Mouse (Mus musculus): ENCODE results near the gene Usp46.
"Not testable (repeated sequence)": the region's sequence is repeated elsewhere in the genome, so short reads cannot be mapped to it uniquely, and the experiment has no call there.

Gene Usp46

DNA sequence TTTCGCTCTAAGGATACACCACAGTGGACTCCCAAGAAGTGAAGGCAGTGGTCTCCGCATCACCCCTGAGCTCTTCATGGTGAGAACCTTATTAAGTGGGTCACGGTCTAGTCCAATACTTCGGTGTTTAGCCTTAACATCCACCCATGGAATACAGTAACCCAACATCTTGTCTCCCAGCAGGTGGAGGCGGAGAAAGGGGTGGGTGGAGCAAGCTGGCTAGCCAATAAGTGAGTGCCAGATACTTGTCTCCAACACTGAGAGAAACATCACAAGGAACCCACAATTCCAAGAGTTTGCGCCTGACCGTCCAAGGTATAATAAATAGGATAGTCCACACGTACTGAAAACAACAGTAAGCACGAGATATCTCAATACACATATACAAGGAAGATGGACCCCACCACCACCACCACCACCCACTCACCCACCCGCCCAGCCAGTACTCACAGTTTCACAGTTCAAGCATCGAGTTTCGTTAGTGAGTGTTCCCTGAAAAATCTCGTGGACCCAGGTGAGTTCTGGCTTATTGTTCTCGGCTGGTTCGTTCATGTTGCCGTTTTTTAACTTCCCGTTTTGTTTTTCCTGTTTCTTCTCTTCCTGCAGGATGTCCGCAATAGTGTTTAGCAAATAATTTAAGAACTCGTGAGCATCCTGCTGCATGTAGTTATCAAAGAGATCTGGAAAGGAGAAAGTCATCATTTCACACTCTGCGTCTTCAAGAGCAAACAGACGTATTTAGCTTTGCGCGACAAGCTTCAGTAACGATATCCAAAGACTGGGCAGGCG is 39.3 kb downstream of the Usp46 start:
- no peak for DNase-seq (ENCODE audit: low read depth, low spot score)

DNA sequence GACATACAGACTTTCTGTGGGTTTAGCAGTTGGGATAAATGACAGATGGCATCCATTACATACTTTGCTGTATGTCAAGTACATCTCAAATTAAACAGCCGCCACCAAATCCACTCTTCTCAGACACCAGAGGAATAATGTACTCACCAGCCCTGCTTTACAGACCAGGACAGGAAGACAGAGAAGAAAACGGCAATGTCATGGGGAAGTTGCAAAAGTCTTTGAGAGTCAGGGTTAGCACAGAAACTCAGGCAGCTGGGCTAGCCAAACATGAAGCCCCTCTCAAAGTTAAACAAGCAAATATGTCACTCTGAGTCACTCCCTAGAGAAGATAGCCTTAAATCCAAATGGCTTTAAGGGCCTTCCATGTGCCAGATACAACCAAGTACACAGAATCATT is 40.0 kb downstream of the Usp46 start:
- DNase-seq (ENCODE audit: low read depth, low spot score): peak; percentile 30

DNA sequence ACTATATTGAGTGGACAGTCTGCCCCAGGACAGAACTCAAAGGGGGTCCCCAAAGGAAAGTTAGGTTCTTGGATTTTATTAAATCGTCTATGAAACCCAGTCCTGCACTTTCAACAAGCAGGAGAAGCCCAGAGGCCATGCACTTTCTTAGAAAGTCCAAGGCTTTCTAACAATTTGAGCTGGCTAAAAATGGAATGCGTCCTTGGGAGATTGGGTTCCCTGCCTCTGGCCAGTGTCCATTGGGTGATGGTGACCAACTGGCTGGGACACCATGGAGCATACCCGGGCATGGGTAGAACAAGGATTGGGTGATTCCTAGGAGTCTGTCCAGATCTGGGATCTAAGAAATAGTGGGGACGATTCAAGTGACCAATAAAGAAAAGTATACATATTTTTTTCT is 47.7 kb downstream of the Usp46 start:
- no peak for DNase-seq (ENCODE audit: low read depth, low spot score)

DNA sequence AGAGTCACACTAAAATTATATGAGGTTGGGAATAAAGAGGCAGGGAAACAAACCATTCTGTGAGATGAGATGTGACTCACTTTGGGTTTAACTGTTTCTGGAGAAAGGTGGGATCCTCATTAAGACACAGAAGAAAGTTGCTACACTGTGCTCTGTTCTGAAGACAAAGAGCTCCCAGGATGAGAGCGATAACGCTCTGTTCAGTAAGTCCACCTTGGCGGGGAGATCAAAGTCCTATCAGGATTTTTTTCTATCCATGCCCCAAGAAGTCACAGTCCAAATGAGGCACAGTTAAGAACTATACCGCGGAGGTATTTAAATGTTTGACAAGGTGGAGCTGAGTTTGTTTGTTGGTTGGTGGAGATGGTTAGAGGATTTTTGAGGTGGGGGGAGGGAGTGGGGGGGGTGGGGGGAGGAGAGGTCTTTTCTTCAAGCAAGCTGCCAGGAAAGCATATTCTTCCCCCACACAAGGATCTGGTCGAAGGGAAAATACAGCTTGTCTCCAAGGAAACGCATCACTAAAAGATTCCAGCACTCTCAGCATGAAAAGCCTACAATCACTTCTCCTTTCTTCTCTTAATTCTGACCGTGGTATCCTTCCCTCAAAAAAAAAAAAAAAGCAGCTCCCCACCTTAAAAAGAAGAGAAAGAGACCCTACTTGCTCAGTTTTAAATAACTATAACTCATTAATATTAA is 49.2 kb downstream of the Usp46 start:
- peak; percentile 70 for DNase-seq (ENCODE audit: low read depth, low spot score)

DNA sequence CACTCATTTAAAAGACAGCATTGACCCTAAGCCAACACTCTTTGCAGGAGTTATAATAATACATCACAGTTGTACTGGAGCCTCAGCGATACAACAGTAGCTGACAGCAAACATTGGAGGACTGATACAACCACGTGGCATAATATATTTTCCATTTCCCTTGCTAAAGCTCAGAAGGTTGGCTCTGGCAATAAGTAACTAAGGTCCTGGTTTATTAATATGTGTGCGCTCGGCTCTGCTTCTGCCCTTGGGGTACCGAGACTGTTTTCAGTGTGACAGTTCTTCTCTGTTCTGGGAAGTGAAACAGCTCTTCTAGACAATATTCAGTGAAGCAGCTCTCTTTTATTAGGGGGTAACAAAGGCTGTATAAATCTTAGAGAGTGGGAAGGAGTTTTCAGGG is 50.7 kb downstream of the Usp46 start:
- no peak for DNase-seq (ENCODE audit: low read depth, low spot score)

DNA sequence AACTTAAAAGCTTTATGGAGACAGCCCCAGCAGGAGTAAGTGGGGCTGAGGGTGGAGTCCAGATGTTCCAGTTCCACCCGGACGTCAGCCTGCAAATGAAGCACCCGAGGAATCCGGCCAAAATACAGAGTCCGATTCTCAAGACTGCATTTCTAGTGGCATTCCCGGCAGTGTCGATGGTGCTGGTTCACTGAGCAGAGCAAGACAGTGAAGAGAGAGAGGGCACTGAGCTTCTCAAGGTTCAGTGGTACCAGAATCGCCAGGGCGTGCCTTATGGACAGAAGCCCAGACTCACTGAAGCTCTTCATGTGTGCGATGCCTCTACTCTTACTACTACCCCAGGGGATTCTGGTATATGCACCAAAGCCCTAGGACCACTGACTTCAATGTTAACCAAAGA is 56.6 kb downstream of the Usp46 start:
- no peak for DNase-seq (ENCODE audit: low read depth, low spot score)

DNA sequence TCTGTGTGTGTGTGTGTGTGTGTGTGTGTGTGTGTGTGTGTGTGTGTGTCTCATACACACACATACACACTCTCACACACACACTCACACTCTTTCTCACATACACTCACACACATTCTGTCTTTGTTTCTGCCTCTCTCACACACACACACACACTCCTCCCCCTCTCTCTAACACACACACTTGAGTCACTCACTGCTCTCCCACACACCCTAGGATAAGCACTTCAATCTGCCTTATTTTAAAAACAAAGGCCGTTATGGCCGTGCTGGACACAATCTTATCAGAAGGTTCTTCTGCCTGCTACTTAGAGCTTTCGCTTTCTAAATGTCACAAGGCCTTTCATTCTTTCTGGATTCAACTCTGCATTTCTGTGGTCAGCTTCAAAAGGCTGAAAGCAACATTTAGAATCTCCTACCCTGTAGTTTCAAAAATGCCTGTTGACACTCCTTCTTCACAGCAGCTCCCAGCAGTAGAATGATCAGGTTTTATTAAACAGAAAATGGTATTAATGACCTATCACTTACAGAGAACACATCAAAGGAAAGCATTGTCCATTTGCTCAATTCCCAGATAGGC is 60.6 kb downstream of the Usp46 start:
- DNase-seq (ENCODE audit: low read depth, low spot score): peak; percentile 79

DNA sequence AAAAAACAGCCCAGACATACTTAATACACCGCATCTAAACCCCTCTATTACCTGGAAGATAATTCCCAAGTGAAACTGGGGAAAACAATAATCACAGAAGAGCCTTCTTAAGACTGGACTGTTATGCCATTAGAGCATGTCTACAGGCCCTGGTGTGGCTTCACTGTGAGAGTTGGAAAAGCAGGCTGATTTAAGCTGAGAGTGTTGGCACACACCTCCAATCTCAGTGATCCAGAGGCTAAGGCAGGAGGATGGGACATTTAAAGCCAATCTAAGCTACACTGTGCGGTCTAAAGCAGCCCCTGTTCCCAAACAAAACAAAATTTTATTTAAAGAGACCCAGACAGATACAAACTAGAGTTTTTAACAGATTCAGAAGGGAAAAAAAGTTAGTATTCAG is 62.3 kb downstream of the Usp46 start:
- DNase-seq (ENCODE audit: low read depth, low spot score): no peak

DNA sequence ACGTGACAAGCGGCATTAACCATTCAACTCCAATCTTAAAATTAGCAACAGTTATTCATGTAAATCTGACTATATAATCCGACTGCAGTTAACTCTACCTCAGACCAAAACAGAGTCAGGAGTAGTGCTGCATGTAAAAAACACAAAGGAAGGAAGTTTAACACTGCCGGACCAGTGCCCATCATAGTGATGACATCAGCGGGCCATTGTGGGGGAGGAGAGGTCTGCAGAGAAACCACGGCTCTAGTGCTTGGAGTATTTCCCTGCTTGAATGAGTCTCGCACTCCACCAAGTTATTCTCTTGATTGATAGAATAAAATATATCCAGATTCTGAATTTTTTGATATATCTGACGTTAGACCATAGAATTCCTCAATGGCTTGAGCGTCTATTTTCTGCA is 66.5 kb downstream of the Usp46 start:
- DNase-seq (ENCODE audit: low read depth, low spot score): no peak

DNA sequence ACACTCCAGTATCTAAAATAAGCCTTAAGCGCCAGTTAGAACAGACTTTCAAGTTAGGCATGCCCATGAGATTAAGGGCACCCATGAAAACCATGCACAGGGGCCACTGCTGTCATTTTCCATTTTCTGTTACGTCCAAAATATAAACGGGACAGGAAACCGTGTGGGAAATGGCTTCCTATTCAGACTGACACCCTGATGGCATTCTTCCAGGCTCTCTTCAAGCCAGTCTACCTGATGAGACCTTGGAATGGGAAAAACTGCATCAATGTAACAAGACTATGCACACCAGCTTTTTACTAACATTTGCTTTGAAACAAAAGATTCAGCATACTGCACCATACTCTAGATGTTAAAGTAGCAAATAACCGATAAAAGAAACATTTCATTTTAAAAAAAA is 69.3 kb downstream of the Usp46 start:
- DNase-seq (ENCODE audit: low read depth, low spot score): peak; percentile 53

DNA sequence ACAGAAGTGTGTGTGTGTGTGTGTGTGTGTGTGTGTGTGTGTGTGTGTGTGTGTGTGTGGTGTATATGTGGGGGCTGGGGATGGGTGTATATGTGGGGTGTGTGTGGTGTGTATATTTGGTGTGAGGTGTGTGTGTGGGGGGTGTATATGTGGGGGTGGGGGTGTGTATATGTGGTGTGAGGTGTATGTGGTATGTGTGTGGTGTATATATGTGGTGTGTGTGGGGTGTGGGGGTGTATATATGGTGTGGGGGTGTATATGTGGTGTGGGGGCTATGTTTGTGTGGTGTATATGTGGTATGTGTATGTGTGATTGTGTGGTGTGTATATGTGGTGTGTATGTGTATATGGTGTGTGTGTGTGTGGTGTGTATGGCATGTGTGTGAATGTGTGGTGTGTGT is 73.4 kb downstream of the Usp46 start:
- DNase-seq (ENCODE audit: low read depth, low spot score): no peak

DNA sequence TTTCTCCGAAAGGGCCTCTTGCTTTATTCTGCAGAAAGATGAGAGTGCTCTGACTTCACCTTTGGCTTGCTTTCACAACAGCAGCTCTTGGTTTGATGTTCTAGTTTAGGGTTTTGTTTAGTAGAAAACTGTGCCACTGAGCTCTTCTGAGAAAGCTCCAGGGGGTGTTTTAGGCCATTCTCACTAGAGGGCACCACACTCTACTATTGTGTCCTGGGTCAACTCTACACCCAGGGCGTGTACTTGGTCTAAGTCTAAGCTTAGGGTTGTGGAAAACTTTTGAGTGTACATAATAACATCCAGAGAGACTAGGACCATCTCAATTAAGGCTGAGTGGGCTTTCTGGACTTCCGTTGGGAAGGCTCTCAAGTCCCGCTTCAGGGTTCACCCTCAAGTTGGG is 74.7 kb downstream of the Usp46 start:
- peak; percentile 66 for DNase-seq (ENCODE audit: low read depth, low spot score)

DNA sequence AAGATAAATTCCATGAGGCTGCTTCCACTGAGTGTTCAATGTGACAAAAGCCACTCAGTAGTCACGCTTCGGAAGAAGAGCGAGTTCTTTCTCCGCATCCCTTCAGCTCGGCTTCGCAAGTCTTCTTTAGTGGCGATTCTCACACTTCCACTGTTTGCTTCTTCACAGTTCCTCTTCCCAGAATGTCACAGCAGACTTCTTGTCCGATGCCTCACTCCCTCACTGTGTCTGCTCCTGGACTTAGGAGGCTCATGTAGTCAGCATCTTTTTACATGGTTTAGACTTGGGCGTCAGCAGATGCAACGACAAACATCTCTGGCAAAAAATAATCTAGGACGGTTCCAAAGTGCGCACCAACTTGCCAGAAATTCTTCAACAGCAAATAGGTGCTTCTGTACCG is 75.9 kb downstream of the Usp46 start:
- peak; percentile 52 for DNase-seq (ENCODE audit: low read depth, low spot score)

DNA sequence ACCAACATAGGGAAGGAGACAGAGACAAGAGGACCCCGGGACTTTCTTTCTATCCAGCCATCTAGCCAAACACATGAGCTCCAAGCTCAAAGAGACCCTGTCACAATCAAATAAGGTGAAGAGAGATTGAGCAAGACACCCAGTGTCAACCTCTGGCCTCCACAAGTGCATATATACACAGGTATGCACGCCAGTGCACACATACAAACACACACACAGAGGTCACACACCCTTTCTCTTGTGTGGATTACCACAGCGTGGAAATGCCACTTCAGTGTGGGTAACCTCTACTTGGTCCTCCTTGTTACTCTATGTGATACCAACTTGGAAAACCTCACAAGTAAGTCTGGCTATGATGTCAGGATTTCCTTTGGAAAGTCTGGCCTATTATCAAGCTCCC is 78.7 kb downstream of the Usp46 start:
- no peak for DNase-seq (ENCODE audit: low read depth, low spot score)

DNA sequence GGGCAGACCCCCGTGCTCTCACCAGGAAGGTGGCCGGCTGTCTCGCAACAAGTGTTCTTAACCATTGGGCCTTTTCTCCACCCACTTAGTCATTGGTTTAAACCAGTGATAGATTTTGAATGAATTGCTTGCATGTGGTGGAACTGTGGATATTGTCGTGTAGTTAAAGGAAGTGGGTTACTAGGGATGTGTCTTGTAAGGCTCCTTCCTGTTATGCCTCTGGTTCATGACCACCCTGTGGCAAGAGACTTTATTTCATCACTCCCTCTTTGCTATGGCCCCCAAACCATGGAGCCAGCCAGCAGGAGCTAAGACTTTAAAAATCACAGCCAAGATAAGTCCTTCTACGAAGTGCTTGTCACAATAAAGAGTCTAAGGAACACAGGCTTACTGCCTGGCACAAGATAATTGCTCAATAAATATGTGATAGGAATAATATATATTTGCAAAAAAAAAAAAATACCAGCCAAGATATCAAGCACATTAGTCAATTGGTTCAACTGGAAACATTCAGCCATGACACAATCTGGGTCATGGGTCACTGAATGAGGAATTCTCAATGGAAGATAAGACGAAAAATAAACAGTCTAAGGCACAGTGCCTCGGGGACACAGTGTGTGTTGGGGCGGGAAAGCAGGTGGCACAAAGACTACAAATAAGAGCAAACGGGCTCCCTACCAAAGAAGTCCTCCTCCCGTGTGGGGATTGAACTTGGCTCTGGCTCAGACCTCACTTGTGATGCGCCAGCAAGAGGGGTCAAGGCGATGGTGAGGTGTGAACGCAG is 80.3 kb downstream of the Usp46 start:
- DNase-seq (ENCODE audit: low read depth, low spot score): no peak

DNA sequence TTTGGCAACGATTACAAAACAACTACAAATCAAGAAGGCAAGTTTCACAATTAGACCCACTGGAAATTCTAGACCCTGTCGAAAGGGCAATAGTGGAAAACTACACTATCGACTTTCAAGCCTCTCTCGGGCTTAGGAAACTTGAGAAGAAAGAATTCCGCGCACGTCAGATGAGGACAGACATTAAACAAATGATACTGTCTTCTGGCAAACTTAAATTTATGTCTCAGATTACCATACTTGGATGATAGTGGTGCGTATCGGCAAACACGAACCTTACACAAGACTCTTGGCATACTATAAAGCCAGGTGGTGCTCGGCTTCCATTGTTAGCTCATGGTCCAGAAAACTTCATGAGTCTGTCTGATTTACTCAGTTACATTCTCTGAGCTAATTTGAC is 90.8 kb downstream of the Usp46 start:
- no peak for DNase-seq (ENCODE audit: low read depth, low spot score)

DNA sequence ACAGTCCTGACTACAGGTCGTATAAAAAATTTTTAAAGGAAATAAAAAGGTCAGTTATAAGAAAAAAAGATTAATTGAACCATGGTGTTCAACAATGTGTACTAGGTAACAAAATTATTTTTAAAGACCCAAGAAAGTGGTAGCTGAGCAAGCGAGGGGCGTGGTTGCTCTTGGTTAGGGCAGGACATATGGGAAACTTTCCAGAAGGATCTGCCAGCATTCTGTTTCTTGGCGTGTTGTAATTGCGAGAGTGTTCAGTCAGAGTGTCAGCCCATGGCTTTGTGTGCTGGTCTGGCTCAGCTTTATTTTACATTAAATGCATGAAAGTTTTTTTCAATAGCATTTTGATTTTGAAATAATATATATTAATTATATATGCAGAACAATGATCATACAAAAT is 96.5 kb downstream of the Usp46 start:
- DNase-seq (ENCODE audit: low read depth, low spot score): no peak

DNA sequence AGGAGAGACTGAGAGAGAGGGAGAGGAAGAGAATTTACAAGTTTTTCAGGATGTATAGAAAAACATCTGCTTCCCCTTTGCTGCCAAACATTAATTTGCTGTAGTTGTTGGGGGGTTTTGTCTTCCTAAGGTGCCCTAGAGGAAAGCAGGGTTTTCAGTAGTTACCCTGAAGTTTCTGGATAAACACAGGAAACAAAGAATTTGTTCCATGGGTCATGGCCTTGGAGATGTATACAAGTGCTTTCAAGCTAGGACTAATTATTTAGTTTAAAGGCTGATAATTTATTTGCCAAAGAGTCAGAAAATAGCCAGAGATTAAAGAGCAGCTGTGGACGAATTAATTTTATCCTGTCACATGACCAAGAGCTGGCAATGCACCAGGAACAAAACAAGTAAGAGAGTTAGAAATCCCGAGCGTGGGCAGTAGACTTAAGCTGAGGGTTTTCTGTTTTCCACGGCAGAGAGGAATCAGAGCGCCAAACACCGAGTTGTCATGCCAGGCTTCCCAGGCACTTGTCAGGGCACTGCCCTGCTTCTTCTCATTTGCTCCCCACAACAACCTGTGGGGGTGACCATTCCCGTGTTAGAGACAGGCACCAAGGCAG is 98.1 kb downstream of the Usp46 start:
- DNase-seq (ENCODE audit: low read depth, low spot score): peak; percentile 87

DNA sequence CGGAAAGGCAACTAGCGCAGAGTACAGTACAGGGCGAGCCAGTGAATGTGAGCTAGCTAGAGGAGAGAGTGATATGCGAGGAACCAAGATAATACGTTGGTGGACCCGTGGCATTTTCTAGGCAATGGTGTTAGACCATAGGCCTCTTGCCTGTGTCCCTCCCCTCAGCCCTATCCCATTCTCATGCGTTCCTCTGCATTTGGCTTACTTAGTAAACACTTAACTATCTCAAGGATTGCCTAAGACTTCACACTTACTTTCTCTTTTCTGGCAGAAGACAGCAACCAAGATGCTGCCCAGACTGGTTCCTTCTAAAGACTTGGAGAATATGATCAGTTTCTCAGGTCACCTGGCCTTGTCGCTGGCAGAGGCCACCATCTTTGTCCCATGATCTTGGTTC is 98.9 kb downstream of the Usp46 start:
- DNase-seq (ENCODE audit: low read depth, low spot score): no peak

DNA sequence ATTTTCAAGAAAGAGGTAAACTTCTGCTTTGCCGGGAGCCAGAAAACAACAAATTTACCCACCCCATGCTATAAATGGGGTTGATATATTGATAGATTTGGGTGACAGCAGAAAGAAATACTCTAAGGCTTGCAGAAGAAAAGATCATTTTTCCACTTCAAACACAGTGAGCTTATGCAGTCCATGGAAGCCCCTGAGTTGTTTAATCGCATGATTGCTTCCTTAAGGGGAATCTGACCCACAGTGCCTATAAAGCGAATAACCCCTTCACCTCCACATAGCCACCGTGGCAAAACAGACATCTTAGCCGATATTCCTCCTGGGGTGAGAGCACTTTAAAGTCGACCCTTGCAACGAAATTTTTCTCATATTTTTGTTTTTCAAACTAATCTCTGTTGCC is 108.5 kb downstream of the Usp46 start:
- no peak for DNase-seq (ENCODE audit: low read depth, low spot score)

DNA sequence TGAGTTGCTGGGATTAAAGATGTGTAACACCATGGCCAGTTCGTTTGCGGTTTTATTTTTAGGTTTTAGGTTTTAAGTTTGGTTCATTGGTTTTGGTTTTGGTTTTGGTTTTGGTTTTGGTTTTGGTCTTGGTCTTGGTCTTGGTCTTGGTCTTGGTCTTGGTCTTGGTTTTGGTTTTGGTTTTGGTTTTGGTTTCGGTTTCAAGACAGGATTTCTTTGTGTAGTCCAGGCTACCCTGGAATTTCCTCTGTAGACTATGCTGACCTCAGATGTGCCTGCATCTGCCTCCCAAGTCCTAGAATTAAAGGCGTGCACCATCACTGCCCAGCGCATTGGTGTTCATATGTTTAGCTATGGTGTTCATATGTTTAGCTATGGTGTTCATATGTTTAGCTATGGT is 109.6 kb downstream of the Usp46 start:
- DNase-seq (ENCODE audit: low read depth, low spot score): not testable (repeated sequence)

DNA sequence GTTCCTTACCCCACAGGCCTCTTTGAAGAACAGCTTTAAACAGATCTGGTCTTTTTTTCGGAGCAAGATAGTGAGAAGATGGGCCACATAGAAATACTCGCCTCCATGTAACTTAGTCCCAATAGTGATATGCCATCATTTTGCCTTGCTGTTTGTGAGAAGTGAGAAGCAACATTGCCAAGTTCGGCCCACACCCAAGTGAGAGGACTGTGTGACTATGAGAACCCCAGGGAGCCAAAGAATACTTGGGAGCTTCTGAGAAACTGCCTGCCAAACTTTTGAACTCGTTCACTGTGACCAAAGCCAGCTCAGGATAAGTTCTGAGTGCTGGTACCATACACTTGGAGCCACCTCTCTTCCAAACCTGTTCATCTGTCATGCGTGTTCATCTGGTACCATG is 110.1 kb downstream of the Usp46 start:
- DNase-seq (ENCODE audit: low read depth, low spot score): peak; percentile 67
